Mouse (Mus musculus) WW6 (cell line): Measurements from ENCODE around the gene Zfp366.
A peak's percentile ranks its signal among the peaks of the same experiment; 100 is the strongest.
"Not testable (repeated sequence)": the region's sequence is repeated elsewhere in the genome, so short reads cannot be mapped to it uniquely, and the experiment has no call there.

ENCODE experiments used
- DNase-seq: peaks from one replicate; pipeline ENCODE4 v3.0.0-alpha.2; 2013; ENCODE audit warnings: low read depth, low spot score

Gene Zfp366

GRCm38 (mm10) chr13:99184155-99184886 lies at the start of gene Zfp366:
Gene Zfp366, plus strand, starts transcription at chr13:99184823.
- no peak for DNase-seq

- DNase-seq: no peak
Measured at GRCm38 (mm10) chr13:99138351-99139255, 46.0 kb upstream of the Zfp366 start.

GRCm38 (mm10) chr13:99146355-99146871 lies 38.2 kb upstream of the Zfp366 start:
- no peak for DNase-seq

- DNase-seq: no peak
Measured at GRCm38 (mm10) chr13:99147645-99148111, 36.9 kb upstream of the Zfp366 start.

- no peak for DNase-seq
Measured at GRCm38 (mm10) chr13:99149551-99150305, 34.9 kb upstream of the Zfp366 start.

GRCm38 (mm10) chr13:99150626-99151025 lies 34.0 kb upstream of the Zfp366 start:
- DNase-seq: no peak

GRCm38 (mm10) chr13:99151121-99151520 lies 33.5 kb upstream of the Zfp366 start:
- DNase-seq: no peak

GRCm38 (mm10) chr13:99152305-99152930 lies 32.2 kb upstream of the Zfp366 start:
- peak; percentile 40 for DNase-seq

- DNase-seq: no peak
Measured at GRCm38 (mm10) chr13:99157709-99158108, 26.9 kb upstream of the Zfp366 start.

- no peak for DNase-seq
Measured at GRCm38 (mm10) chr13:99158773-99159172, 25.9 kb upstream of the Zfp366 start.

- DNase-seq: no peak
Measured at GRCm38 (mm10) chr13:99163071-99163470, 21.6 kb upstream of the Zfp366 start.

GRCm38 (mm10) chr13:99163521-99164359 lies 20.9 kb upstream of the Zfp366 start:
- DNase-seq: no peak

- DNase-seq: no peak
Measured at GRCm38 (mm10) chr13:99164360-99164759, 20.3 kb upstream of the Zfp366 start.

GRCm38 (mm10) chr13:99169401-99169800 lies 15.2 kb upstream of the Zfp366 start:
- no peak for DNase-seq

- DNase-seq: no peak
Measured at GRCm38 (mm10) chr13:99170337-99170736, 14.3 kb upstream of the Zfp366 start.

GRCm38 (mm10) chr13:99173849-99174248 lies 10.8 kb upstream of the Zfp366 start:
- DNase-seq: no peak

GRCm38 (mm10) chr13:99182828-99183227 lies 1.8 kb upstream of the Zfp366 start:
- not testable (repeated sequence) for DNase-seq

- DNase-seq: no peak
Measured at GRCm38 (mm10) chr13:99183257-99183895, 1.2 kb upstream of the Zfp366 start.

GRCm38 (mm10) chr13:99185573-99185972 lies 950 bp downstream of the Zfp366 start:
- DNase-seq: no peak
